Mouse (Mus musculus) midbrain, embryonic 16.5 days (tissue): ENCODE measurements around the gene Smndc1. TPM values are rescaled to one million over a fixed set of nuclear protein-coding genes. Genes with fewer than 3 reads are reported as not detected.

ENCODE experiments used
- polyA plus RNA-seq: library from polyadenylated mRNA; unstranded; fragments of >200 nt; fragmentation: Nextera tagmentation; extraction: Ambion mirVana; gene quantifications from 2 replicates; pipeline ENCODE4 v1.2.1, GENCODE M21; 2015

Gene Smndc1
- polyA plus RNA-seq, 1 experiment from 2014 or later: 31.2 TPM

Other genes starting within 250 kb of the Smndc1 start
- gene Mxi1, start 80.1 kb downstream of the Smndc1 start, polyA plus RNA-seq: 37.2 and 40.8 TPM in 2 replicates
- gene Gm10197, start 18.8 kb downstream of the Smndc1 start, polyA plus RNA-seq: not detected in 2 replicates
- gene Dusp5, start 138.5 kb upstream of the Smndc1 start, polyA plus RNA-seq: 2.2 and 3.0 TPM in 2 replicates
- gene Nutf2-ps1, start 198.5 kb upstream of the Smndc1 start, polyA plus RNA-seq: 212 and 234 TPM in 2 replicates
- 55.9 and 66.5 TPM in 2 replicates for gene Smc3, start 209.8 kb upstream of the Smndc1 start, polyA plus RNA-seq